Mouse (Mus musculus) mouse trophoblast stem cell (cell line): ENCODE measurements around the gene Wfdc12.

ENCODE experiments used
- in situ Hi-C, 2 experiments: fragments of 300-500 bp; cut with MseI, MboI; formaldehyde crosslinking; loops; 2 replicates in 1 of 2; 3 replicates in 1 of 2; pipeline ENCODE4 v1.15.1; 2025

Gene Wfdc12

DNA sequence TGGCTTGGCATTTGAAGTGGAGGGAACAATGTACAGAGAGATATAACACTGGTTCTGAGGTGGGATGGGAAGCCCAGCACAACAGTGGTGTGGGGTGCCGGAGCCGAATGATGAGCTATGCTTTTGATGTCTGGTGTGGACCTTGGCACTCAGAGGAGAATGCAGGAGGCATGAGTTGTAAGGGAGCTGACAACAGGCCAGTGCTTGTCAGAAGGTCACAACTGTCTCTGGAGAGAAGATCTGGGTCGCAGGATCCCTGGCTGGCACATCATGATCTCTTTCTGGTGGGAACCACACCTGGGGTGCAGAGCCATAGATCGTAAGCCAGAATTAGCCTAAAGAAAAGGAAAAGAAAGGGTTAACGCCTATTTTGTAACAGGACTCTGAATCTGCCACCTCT is 12.6 kb downstream of the Wfdc12 start:
- in situ Hi-C loops = loop anchor here in 1 of 2 experiments (5.0 kb wide), 1 partner anchor 76 kb away; no protein-coding TSS in a partner anchor

GRCm38 (mm10) chr2:164175850-164176249 is 14.6 kb downstream of the Wfdc12 start:
- in situ Hi-C loops = loop anchor here in 1 of 2 experiments (5.0 kb wide), 1 partner anchor 74 kb away; no protein-coding TSS in a partner anchor

DNA sequence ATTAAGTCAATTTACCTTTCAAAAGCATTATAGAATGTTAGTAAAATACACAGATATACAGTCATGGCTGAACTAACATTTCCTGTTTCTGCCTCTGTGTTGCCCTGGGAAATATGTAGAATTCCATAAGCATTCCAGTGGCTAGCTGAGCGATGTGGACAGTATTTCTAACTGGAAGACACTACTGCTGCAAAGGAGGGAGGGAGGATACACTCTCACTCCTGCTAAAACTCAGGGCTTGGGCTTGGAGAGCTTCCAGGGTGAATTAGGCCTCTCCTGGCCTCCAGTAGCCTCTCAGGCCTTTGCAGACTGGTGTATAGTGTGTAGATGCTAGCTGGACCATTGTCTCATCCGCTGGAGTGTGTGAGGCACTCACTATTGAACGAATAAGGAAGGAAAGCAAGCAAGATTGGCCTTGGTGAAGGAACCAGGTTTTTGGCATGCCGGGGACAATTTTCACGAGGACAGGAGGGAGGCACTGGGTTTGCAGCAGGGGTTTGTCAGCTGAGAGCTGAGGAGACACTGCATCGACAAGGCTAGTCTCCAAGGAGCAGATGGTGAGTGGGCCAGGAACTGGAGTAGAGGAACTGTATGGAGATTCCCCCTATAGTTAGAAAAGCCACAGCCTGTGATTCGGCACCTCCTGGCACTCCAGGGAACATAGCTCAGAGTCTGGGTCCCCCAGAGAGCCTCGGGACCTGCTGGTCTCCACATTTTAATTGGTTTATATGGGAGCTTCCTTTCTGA is 15.6 kb downstream of the Wfdc12 start:
- in situ Hi-C loops = loop anchor here in 1 of 2 experiments (5.0 kb wide), 1 partner anchor 73 kb away; no protein-coding TSS in a partner anchor

DNA sequence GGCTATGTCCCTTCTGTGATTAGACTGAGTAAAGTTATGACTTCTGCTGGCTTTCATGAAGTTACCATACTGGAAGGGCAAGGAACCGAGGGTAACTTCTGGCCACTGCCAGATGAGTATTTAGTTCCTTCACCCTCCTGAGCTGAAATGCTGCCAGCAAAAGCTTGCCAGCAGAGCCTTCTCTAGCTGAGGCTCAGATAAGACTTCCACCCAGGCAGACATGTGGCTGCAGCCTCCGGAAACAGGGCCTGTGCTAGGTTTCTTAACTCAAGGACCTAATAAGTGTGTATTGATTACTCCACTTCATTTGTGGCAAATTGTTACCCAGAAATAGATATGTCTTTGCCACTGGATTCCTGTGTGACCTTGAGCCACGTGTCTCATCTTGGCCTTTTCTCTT is 17.0 kb downstream of the Wfdc12 start:
- in situ Hi-C loops = no loop called here

DNA sequence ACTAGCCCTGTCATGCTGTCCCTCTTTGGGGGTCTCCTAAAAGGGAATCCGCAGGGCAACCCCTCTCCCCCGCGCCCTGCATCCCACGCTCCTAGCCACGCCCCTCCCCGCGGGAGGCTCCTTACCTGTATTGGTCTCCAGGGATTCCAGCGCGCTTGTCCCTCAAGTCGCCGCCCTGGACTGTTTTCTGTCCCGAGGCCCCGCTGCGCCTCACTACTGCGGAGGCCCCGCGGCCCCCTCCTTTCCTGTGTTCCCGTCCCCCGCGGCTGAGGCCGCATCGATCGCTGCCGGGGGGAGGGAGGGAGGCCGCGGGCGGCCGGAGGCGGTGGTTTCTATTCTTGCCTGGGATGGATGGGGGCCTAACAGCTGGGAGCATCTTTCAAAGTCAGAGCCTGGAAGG is 19.5 kb downstream of the Wfdc12 start, which contains the start of gene Kcns1:
Kcns1 (minus strand) TSS at position 212 of the 400 bp plus-strand sequence.
- in situ Hi-C loops = no loop called here

GRCm38 (mm10) chr2:164170326-164170725 is 20.1 kb downstream of the Wfdc12 start:
- in situ Hi-C loops = no loop called here

DNA sequence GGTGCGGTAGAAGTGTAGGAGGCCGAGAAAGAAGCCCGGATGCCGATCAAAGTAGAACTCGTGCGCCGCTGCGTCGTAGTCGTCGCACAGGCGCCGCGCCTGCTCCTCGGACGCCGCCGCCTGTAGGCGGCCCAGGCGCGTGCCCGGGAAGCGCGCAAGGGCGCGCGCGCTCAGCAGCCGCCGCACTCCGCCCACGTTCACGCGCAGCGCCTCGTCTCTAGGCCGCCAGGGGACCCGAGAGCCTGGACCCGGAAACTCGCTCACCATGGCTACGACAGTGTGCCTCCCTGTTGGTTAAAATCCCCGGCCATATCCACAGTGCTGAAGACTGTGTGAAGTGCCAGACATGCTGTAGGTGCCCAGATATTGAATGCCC is 21.8 kb downstream of the Wfdc12 start:
- in situ Hi-C loops = no loop called here

DNA sequence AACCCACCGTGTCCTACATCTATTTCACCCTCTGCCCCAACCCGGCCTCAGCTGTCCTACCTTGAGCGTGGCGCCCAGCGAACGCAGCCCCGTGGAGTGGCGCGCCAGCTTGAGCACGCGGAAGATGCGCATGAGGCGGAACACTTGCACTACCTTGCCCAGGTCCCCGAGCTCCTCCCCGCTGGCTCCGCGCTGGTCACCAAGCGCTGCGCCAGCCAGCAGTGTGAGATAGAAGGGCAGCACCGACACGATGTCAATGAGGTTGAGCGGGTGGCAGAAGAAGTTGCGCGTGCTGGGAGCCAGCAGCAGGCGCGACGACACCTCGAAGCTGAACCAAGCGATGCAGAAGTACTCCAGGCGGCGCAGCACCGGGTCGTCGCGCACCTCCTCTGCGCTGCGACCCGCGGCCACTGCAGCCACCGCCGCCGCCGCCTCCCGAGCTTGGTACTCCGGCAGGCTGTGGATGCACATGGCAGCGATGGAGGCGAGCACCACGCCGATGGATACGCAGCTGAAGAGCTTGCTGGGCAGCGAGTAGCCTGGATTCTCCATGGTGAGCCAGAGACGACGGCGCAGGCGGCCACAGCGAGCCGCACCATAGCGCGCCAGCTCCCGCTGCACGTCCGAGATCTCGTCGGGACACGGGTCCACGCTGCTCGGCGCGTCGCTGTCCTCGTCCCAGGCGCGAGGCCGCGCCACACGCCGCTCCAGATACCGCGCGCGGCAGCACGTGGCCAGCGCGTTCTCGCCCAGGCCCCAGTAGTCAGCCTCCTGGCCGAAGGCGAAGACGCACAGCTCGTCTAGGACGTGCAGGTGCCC is 22.4 kb downstream of the Wfdc12 start:
- in situ Hi-C loops = no loop called here

DNA sequence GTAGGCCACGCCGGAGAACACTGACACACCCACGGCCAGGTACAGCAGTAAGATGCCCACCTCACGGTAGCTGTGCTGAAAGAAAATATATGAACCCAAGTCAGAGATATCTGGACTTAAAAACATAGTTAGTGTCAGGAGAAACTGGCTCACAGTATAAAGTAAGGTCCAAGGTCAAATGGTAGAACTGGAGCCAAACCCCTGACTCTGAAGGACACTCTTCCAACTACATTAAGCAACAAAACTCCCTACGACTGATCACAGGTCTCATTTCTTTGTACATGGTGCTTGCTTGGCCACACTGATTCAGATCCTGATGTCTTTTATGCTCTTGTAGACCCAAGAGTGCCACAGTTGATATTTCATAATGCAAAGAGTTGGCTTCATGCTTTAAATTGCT is 25.5 kb downstream of the Wfdc12 start:
- in situ Hi-C loops = no loop called here

GRCm38 (mm10) chr2:164161515-164162055 is 28.8 kb downstream of the Wfdc12 start:
- in situ Hi-C loops = no loop called here

GRCm38 (mm10) chr2:164158838-164159237 is 31.6 kb downstream of the Wfdc12 start:
- in situ Hi-C loops = no loop called here

DNA sequence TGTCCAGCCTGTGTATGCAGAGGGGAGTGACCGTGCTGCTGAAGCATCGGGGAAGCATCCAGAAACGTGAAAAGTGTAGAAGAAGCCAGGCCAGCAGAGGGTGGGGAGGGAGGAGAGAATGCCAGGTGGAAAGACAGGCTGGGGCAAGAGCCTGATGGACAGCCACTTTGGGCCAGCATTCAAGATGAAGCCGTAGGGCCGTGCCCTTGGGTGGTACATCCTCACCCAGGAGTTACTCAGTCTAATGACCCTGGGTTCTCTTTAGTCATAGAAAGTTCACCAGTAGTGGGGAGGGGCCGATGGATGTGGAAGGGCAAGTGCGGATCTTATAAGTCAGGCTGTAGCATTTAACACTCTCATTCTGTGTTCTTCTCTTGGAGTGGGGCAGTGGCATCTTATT is 34.2 kb downstream of the Wfdc12 start:
- in situ Hi-C loops = no loop called here

GRCm38 (mm10) chr2:164154007-164154406 is 36.4 kb downstream of the Wfdc12 start:
- in situ Hi-C loops = no loop called here

DNA sequence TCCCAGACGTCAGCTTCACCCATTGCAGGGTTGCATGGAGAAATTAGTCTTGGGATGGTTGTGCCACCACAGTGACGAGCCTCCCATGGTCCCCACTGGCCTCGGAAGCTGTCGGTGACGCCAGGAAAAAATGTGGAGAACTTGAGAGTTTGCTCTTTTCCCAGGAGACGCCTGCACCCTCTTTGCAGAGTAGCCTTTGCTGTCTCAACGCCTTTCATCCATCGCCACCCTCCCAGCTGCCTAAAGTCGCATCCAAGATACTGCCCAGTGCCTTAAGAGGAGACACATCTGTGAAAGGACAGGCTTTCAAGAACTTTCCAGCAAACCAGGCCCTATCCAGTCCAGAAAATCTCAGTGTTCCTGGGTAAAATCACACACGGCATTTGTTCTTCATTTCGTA is 38.1 kb downstream of the Wfdc12 start:
- in situ Hi-C loops = no loop called here

DNA sequence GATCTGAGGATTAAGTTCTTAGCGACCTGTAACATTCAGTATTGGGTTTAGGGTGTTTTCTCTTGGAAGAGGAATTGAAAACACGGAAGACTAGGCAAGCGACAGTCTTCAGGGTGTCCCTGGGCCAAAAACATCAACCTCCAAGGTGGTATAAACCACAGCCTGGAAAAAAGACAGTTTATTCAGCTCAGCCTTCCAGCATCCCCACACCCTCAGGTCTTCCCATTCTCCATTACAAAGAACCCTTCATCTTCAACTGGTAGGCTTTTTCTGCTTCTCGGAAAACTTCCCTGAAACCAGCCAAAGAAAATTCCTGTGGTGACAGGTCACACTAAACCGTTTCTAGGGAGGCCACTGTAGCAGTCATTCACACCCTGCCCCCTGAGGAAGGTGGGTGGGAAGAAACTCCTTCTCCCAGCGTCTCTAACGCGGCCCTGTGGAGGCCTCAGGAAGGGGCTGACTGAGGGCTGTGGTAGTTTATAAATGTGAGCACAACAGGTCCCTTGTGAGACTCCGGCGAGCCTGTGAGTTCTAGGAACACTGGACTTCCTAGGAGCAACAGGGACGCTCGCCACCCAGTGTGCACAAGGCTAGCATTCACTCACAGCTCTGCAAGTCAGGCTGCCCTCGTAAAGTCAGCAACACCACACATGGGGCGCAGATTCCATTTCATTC is 40.2 kb downstream of the Wfdc12 start:
- in situ Hi-C loops = no loop called here

DNA sequence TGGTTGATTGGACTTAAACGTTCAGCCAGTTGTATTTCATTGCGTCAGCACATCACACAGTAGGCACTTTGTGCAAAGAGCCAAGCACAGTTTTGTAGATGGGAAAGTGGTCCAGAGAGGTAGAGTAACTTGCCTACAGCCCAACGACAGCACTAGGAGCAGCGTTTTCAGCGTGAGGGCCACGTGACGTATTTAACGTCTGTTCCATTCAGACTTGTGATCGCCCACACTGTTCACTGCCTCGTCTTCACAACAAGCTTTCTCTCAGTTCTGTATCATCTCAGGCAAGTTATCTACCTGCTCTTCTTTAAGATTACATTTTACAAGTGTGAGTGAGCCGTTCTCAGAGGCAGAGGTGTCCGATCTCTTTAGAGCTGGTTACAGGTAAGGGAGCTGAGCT is 43.9 kb downstream of the Wfdc12 start:
- in situ Hi-C loops = no loop called here

- in situ Hi-C loops = no loop called here
Observed at GRCm38 (mm10) chr2:164144541-164144940, 45.9 kb downstream of the Wfdc12 start.

GRCm38 (mm10) chr2:164144025-164144424 is 46.4 kb downstream of the Wfdc12 start:
- in situ Hi-C loops = no loop called here

GRCm38 (mm10) chr2:164142021-164142420 is 48.4 kb downstream of the Wfdc12 start:
- in situ Hi-C loops = no loop called here
